25 mouse cellular contexts compared by ENCODE assay signal in the genomic region with DNA sequence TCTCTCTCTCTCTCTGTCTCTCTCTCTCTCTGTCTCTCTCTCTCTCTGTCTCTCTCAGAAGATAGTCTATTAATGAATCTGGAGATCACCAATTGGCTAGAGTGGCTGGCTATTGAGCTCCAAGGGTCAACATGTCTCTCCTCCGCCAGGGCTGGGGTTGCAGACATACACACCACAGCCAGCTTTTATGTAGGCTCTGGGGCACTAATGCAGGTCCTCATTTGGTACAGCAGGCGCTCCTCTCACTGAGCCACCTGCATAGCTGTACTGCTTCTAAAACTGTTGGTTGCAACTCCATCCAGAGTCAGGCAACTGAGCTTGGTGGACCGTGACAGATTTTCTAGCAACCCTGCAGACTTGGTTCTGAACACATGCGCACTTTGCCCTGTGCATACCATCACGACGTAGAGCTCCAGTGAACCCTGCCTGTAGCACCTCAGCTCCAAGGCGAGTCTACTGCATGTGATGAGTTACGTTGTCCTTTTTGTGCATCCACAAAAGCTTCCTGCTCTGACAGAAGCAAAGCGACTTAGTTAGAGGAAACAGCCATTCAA. TPM values are rescaled to one million over a fixed set of nuclear protein-coding genes. Genes with fewer than 3 reads are reported as not detected.
DNase-seq lines count a peak whose midpoint lies in the region; ATAC-seq lines count a peak whose summit lies in the region.
"Had no signal": no experiment of that assay in that cellular context is flagged by ENCODE, and none has a peak within 500 bp of the region (broad histone marks: within the 10 kb centered on the region; RNA-seq: fewer than 3 reads in every experiment).

No protein-coding gene starts in this region.

- ATAC-seq in midbrain, embryonic 14.5 days (ENCODE audit: low FRiP score, low TSS enrichment) = no peak
- ATAC-seq in kidney, embryonic 14.5 days (ENCODE audit: low FRiP score, low TSS enrichment) = peak; percentile 76
- no peak for ATAC-seq in intestine, embryonic 15.5 days
- ATAC-seq in hindbrain, embryonic 13.5 days (ENCODE audit: low FRiP score) = no peak
- ATAC-seq: activated CD4-positive, CD25-positive, alpha-beta regulatory T cell, adult 4 months; hindbrain, postnatal 0 days; intestine, embryonic 16.5 days; midbrain, embryonic 16.5 days had no signal

- WGBS in midbrain, embryonic 14.5 days = 63% methylated on average over 9 of the region's 9 CpGs
- 84% methylated on average over 9 of the region's 9 CpGs for WGBS in midbrain, embryonic 10.5 days
- WGBS in kidney, embryonic 14.5 days = 64% methylated on average over 9 of the region's 9 CpGs
- 66% methylated on average over 9 of the region's 9 CpGs for whole genome bisulfite sequencing in intestine, embryonic 15.5 days
- 71% methylated on average over 9 of the region's 9 CpGs for WGBS in hindbrain, embryonic 13.5 days

- H3K27me3 ChIP-seq in midbrain, embryonic 14.5 days (ENCODE audit: control insufficient read depth, insufficient read depth, low read length) = no peaks in the 10 kb centered on the region
- H3K27me3 ChIP-seq in midbrain, embryonic 10.5 days (ENCODE audit: low read depth, poor library complexity, severe bottlenecking) = no peaks in the 10 kb centered on the region
- no peaks in the 10 kb centered on the region for H3K27me3 ChIP-seq in kidney, embryonic 14.5 days (ENCODE audit: control insufficient read depth, insufficient read depth, low read length)
- H3K27me3 ChIP-seq in intestine, embryonic 15.5 days (replicated peaks) = no peaks in the 10 kb centered on the region
- no peaks in the 10 kb centered on the region for H3K27me3 ChIP-seq in hindbrain, embryonic 13.5 days
- H3K27me3 ChIP-seq: forebrain, embryonic 12.5 days; limb, embryonic 13.5 days had no signal

- no peaks in the 10 kb centered on the region for H3K36me3 ChIP-seq in midbrain, embryonic 14.5 days (ENCODE audit: control insufficient read depth, insufficient read depth, low read length)
- H3K36me3 ChIP-seq in midbrain, embryonic 10.5 days = no peaks in the 10 kb centered on the region
- H3K36me3 ChIP-seq in kidney, embryonic 14.5 days (ENCODE audit: control insufficient read depth, insufficient read depth, low read length) = no peaks in the 10 kb centered on the region
- no peaks in the 10 kb centered on the region for H3K36me3 ChIP-seq in intestine, embryonic 15.5 days
- H3K36me3 ChIP-seq in hindbrain, embryonic 13.5 days = no peaks in the 10 kb centered on the region
- H3K36me3 ChIP-seq: forebrain, embryonic 12.5 days; heart, embryonic 15.5 days; limb, embryonic 13.5 days had no signal

- no peaks in the 10 kb centered on the region for H3K4me1 ChIP-seq in midbrain, embryonic 14.5 days (ENCODE audit: control insufficient read depth, insufficient read depth, low read length)
- peaks cover 12% of the 10 kb centered on the region for H3K4me1 ChIP-seq in midbrain, embryonic 10.5 days
- H3K4me1 ChIP-seq in kidney, embryonic 14.5 days (ENCODE audit: control insufficient read depth, insufficient read depth, low read length) = peaks cover 11% of the 10 kb centered on the region; the same call in 1 of the 2 replicates
- H3K4me1 ChIP-seq in intestine, embryonic 15.5 days (replicated peaks) = peaks cover 8% of the 10 kb centered on the region; the same call in 1 of the 2 replicates
- 0 out of 2 replicates have a peak, but pooled peaks cover 4% of the 10 kb centered on the region for H3K4me1 ChIP-seq in hindbrain, embryonic 13.5 days (replicated peaks)
- H3K4me1 ChIP-seq: forebrain, embryonic 12.5 days had no signal

- no peaks in the 10 kb centered on the region for H3K9me3 ChIP-seq in midbrain, embryonic 14.5 days (ENCODE audit: control insufficient read depth, low read length)
- no peaks in the 10 kb centered on the region for H3K9me3 ChIP-seq in midbrain, embryonic 10.5 days (replicated peaks)
- H3K9me3 ChIP-seq in kidney, embryonic 14.5 days (ENCODE audit: control insufficient read depth, low read length) = no peaks in the 10 kb centered on the region
- no peaks in the 10 kb centered on the region for H3K9me3 ChIP-seq in intestine, embryonic 15.5 days
- H3K9me3 ChIP-seq in hindbrain, embryonic 13.5 days = no peaks in the 10 kb centered on the region
- H3K9me3 ChIP-seq: forebrain, embryonic 12.5 days; heart, embryonic 15.5 days; limb, embryonic 13.5 days had no signal

- H3K4me2 ChIP-seq in midbrain, embryonic 14.5 days (ENCODE audit: low read length) = no peak overlapping the region
- H3K4me2 ChIP-seq in kidney, embryonic 14.5 days (replicated peaks; ENCODE audit: low read depth, low read length) = no peak overlapping the region
- H3K4me2 ChIP-seq in intestine, embryonic 15.5 days (replicated peaks) = no peak overlapping the region
- H3K4me2 ChIP-seq in hindbrain, embryonic 13.5 days = no peak overlapping the region
- H3K4me2 ChIP-seq: forebrain, embryonic 12.5 days; heart, embryonic 15.5 days; limb, embryonic 13.5 days; liver, embryonic 11.5 days had no signal

- DNase-seq in midbrain, embryonic 14.5 days = peak; percentile 4
- no peak for DNase-seq in midbrain, embryonic 10.5 days (ENCODE audit: low spot score)
- peak; percentile 79 for DNase-seq in kidney, postnatal 14 days
- DNase-seq in lung, postnatal 25 days (ENCODE audit: low spot score) = no peak
- DNase-seq: adrenal gland, adult 2 months; cerebellum, adult 2 months; cerebellum, postnatal 14 days; gastrocnemius, postnatal 10 days; right cerebral cortex, adult 18-20 months; thymus, postnatal 4 days had no signal

- H3K4me3 ChIP-seq in midbrain, embryonic 14.5 days (replicated peaks; ENCODE audit: low read depth, low read length) = no peak overlapping the region
- H3K4me3 ChIP-seq in midbrain, embryonic 10.5 days = no peak overlapping the region
- no peak overlapping the region for H3K4me3 ChIP-seq in kidney, embryonic 14.5 days (ENCODE audit: low read length)
- no peak overlapping the region for H3K4me3 ChIP-seq in intestine, embryonic 15.5 days (replicated peaks)
- H3K4me3 ChIP-seq in hindbrain, embryonic 13.5 days = no peak overlapping the region
- H3K4me3 ChIP-seq: forebrain, embryonic 12.5 days; heart, embryonic 15.5 days; layer of hippocampus, adult 2 months; left cerebral cortex, adult 2 months; limb, embryonic 13.5 days had no signal

- H3K9ac ChIP-seq in midbrain, embryonic 14.5 days (replicated peaks; ENCODE audit: low read length) = no peak overlapping the region
- H3K9ac ChIP-seq in kidney, embryonic 14.5 days (ENCODE audit: low read depth, low read length) = no peak overlapping the region
- H3K9ac ChIP-seq in intestine, embryonic 15.5 days = no peak overlapping the region
- H3K9ac ChIP-seq in hindbrain, embryonic 13.5 days = no peak overlapping the region
- H3K9ac ChIP-seq: forebrain, embryonic 12.5 days; heart, embryonic 15.5 days; limb, embryonic 13.5 days had no signal

- H3K27ac ChIP-seq in midbrain, embryonic 14.5 days (replicated peaks; ENCODE audit: low read depth, low read length) = no peak overlapping the region
- H3K27ac ChIP-seq in midbrain, embryonic 10.5 days (replicated peaks) = no peak overlapping the region
- H3K27ac ChIP-seq in kidney, embryonic 14.5 days (ENCODE audit: low read depth, low read length) = no peak overlapping the region
- H3K27ac ChIP-seq in intestine, embryonic 15.5 days = no peak overlapping the region
- no peak overlapping the region for H3K27ac ChIP-seq in hindbrain, embryonic 13.5 days
- H3K27ac ChIP-seq: forebrain, embryonic 12.5 days; heart, embryonic 15.5 days; hindbrain, postnatal 0 days; layer of hippocampus, adult 2 months; left cerebral cortex, adult 2 months; limb, embryonic 13.5 days had no signal

RNA-seq across cellular contexts. Expression of a gene that starts 9.6 kb away (rescaled TPM):
- polyA plus RNA-seq in midbrain, embryonic 14.5 days (2014; fragmentation: Nextera tagmentation; extraction: Ambion mirVana) = not detected in 2 replicates
- polyA plus RNA-seq in midbrain, embryonic 10.5 days (2016; fragmentation: Nextera tagmentation; extraction: Ambion mirVana) = not detected in 2 replicates
- polyA plus RNA-seq in kidney, embryonic 14.5 days (2014; fragmentation: Nextera tagmentation; extraction: Ambion mirVana) = 0.49 and 0.59 TPM in 2 replicates
- polyA plus RNA-seq in intestine, embryonic 15.5 days (2015; fragmentation: Nextera tagmentation; extraction: Ambion mirVana) = 0.16 and 0.28 TPM in 2 replicates
- not detected in 2 replicates for polyA plus RNA-seq in hindbrain, embryonic 13.5 days (2015; fragmentation: Nextera tagmentation; extraction: Ambion mirVana)
- polyA plus RNA-seq: adrenal gland, adult 2 months; cortical plate, adult 2 months; forebrain, embryonic 12.5 days; midbrain, embryonic 16.5 days; neural tube, embryonic 11.5 days had no signal

Comparison
In these comparisons a context has a peak if more than half of its experiments do, and no peak if none do; other contexts are left out.
1. DNase-seq: peak in midbrain, embryonic 14.5 days (single experiment) and kidney, postnatal 14 days (single experiment); none in midbrain, embryonic 10.5 days (single experiment) and lung, postnatal 25 days (single experiment).